Comparison of ENCODE assay signal across 30 mouse cellular contexts in the genomic region with DNA sequence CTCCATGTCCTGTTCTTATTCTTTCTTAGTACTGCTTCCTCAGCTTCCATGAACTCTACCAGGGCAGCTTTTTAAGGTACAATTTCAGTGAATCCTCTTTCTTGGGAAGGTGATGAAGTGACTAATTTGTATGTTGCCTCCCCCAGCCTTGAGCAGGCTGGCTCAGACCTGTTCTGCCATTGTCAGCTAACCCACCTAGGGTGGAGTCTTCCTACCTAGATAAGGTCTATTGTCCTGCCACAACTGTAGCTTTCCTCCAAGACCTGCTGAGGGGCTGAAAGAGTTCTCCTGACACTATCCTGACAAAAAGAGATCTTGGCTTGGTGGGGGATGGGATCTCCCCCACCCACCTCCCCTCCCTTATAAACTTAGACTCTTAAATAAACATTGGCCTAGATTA.
"Had no signal": no experiment of that assay in that cellular context is flagged by ENCODE, and none has a peak within 500 bp of the region (broad histone marks: within the 10 kb centered on the region; RNA-seq: fewer than 3 reads in every experiment).

No protein-coding gene starts in this region.

- H3K9ac ChIP-seq: limb, embryonic 12.5 days; limb, embryonic 13.5 days; limb, embryonic 15.5 days; liver, embryonic 12.5 days; liver, embryonic 13.5 days; liver, embryonic 14.5 days; liver, embryonic 15.5 days; liver, postnatal 0 days; lung, embryonic 14.5 days; lung, embryonic 15.5 days; midbrain, embryonic 12.5 days; midbrain, embryonic 13.5 days; midbrain, embryonic 15.5 days; neural tube, embryonic 12.5 days had no signal

- H3K27me3 ChIP-seq: limb, embryonic 12.5 days; limb, embryonic 13.5 days; limb, embryonic 15.5 days; liver, embryonic 12.5 days; liver, embryonic 13.5 days; liver, embryonic 15.5 days; lung, embryonic 15.5 days; megakaryocyte, embryonic 14.5 days; midbrain, embryonic 12.5 days; midbrain, embryonic 13.5 days; midbrain, embryonic 15.5 days; neural tube, embryonic 12.5 days had no signal

- H3K36me3 ChIP-seq: limb, embryonic 10.5 days; limb, embryonic 12.5 days; limb, embryonic 13.5 days; limb, embryonic 15.5 days; liver, embryonic 12.5 days; liver, embryonic 13.5 days; liver, embryonic 15.5 days; lung, embryonic 15.5 days; midbrain, embryonic 10.5 days; midbrain, embryonic 12.5 days; midbrain, embryonic 13.5 days; midbrain, embryonic 15.5 days; neural tube, embryonic 12.5 days had no signal

- H3K4me3 ChIP-seq: limb, embryonic 10.5 days; limb, embryonic 12.5 days; limb, embryonic 13.5 days; limb, embryonic 15.5 days; liver, embryonic 12.5 days; liver, embryonic 13.5 days; liver, embryonic 15.5 days; lung, embryonic 15.5 days; megakaryocyte, embryonic 14.5 days; midbrain, embryonic 10.5 days; midbrain, embryonic 12.5 days; midbrain, embryonic 13.5 days; midbrain, embryonic 15.5 days; myocyte; neural tube, embryonic 12.5 days had no signal

- ATAC-seq: liver, embryonic 12.5 days; liver, postnatal 0 days; lung, postnatal 0 days; midbrain, embryonic 13.5 days; midbrain, embryonic 15.5 days; midbrain, embryonic 16.5 days had no signal

- H3K4me1 ChIP-seq: limb, embryonic 10.5 days; limb, embryonic 12.5 days; limb, embryonic 13.5 days; limb, embryonic 15.5 days; liver, embryonic 12.5 days; liver, embryonic 13.5 days; liver, embryonic 15.5 days; lung, embryonic 15.5 days; megakaryocyte, embryonic 14.5 days; midbrain, embryonic 10.5 days; midbrain, embryonic 12.5 days; midbrain, embryonic 13.5 days; midbrain, embryonic 15.5 days; neural tube, embryonic 12.5 days had no signal

- DNase-seq: left cerebral cortex, postnatal 4 days; liver; liver, embryonic 13.5 days; liver, postnatal 0 days; lung, adult 18-20 months; lung, adult 2 months; lung, embryonic 14.5 days; lung, postnatal 10 days; lung, postnatal 14 days; lung, postnatal 36 days; lung, postnatal 4 days; midbrain, embryonic 14.5 days had no signal

- H3K27ac ChIP-seq: limb, embryonic 10.5 days; limb, embryonic 12.5 days; limb, embryonic 13.5 days; limb, embryonic 15.5 days; liver, embryonic 12.5 days; liver, embryonic 13.5 days; liver, embryonic 14.5 days; liver, embryonic 15.5 days; lung, embryonic 15.5 days; macrophage; midbrain, embryonic 10.5 days; midbrain, embryonic 12.5 days; midbrain, embryonic 13.5 days; midbrain, embryonic 15.5 days; neural tube, embryonic 12.5 days had no signal

- H3K9me3 ChIP-seq: limb, embryonic 10.5 days; limb, embryonic 12.5 days; limb, embryonic 13.5 days; limb, embryonic 15.5 days; liver, embryonic 12.5 days; liver, embryonic 13.5 days; liver, embryonic 15.5 days; lung, embryonic 15.5 days; megakaryocyte, embryonic 14.5 days; midbrain, embryonic 10.5 days; midbrain, embryonic 12.5 days; midbrain, embryonic 13.5 days; midbrain, embryonic 15.5 days; neural tube, embryonic 12.5 days had no signal
